Mouse (Mus musculus) spleen, adult 2 months (tissue): ENCODE results near the gene Gm20388.

Experiments used
- CTCF ChIP-seq: fragments of 200-500 bp; IDR thresholded peaks from 2 replicates; pipeline ENCODE4 v1.5.1; 2011; ENCODE audit warnings: mild to moderate bottlenecking, inconsistent platforms; ENCODE audit not compliant: insufficient read depth, insufficient read length, insufficient replicate concordance; ENCODE audit errors: extremely low read depth
- POLR2A ChIP-seq: fragments of 200-500 bp; IDR thresholded peaks from 2 replicates; pipeline ENCODE4 v1.6.1; 2011; ENCODE audit warnings: low read depth, low read length, inconsistent platforms

DNA sequence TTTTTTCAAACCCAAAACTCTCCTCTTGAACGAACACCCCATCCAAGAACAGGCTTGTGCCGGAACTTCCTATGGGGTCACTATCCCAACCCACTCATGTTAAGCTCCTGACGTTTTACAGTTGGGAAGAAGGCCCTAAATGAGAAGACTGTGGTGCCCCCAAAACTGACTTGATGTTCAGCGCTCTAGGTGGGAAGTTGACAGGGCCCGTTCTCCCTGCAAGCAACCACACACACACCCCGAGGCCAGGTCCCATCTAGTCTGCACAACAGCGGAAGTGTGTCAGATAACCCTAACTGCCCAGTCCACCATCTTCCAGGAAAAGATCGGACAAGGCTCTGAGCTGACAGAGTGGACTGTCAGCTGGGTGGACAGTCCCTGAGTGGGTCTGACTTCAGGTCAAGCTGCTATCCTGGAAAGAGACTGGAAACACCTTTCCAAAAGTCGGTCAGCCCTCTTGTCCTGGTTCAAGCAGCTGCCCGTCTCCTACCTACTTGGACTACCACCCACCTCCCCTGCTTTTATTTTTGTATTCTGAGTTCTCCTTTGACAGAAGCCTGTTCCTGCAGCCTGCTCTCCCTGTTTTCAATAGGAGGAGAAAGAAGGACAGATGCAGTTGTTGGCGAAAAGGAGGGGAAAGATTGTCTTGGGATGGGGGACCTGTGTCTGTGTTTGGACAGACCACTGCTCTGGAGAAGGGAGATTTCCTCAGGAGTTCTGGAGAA is 1161.9 kb downstream of the Gm20388 start:
- TF ChIP-seq POLR2A, result no peak
- no peak for TF ChIP-seq CTCF
